Mouse (Mus musculus) forebrain, embryonic 12.5 days (tissue): Measurements from ENCODE around the gene Sars2. TPM values are rescaled to one million over a fixed set of nuclear protein-coding genes. Genes with fewer than 3 reads are reported as not detected.

Source experiments
- ATAC-seq: fragments of 200-750 bp; cut with Nextera tagmentation; 2 replicates; pipeline ENCODE4 v1.8.0; 2017; ENCODE audit warnings: moderate TSS enrichment; ENCODE audit not compliant: low FRiP score
- H3K27ac ChIP-seq: fragments of 300-500 bp; sonication (generic); 2 replicates; pipeline ENCODE4 v1.5.1; 2016; ENCODE audit warnings: mild to moderate bottlenecking
- H3K27me3 ChIP-seq: fragments of 300-500 bp; sonication (generic); 2 replicates; pipeline ENCODE4 v1.6.1; 2016; ENCODE audit warnings: mild to moderate bottlenecking
- H3K36me3 ChIP-seq: fragments of 300-500 bp; sonication (generic); replicated peaks from 2 replicates; pipeline ENCODE4 v1.6.1; 2016; ENCODE audit warnings: mild to moderate bottlenecking
- H3K4me1 ChIP-seq: fragments of 300-500 bp; sonication (generic); 2 replicates; pipeline ENCODE4 v1.6.1; 2016
- H3K4me2 ChIP-seq: fragments of 300-500 bp; sonication (generic); 2 replicates; pipeline ENCODE4 v1.6.1; 2016; ENCODE audit warnings: mild to moderate bottlenecking, moderate library complexity
- H3K4me3 ChIP-seq: fragments of 300-500 bp; sonication (generic); replicated peaks from 2 replicates; pipeline ENCODE4 v1.5.1; 2016; ENCODE audit warnings: mild to moderate bottlenecking
- H3K9ac ChIP-seq: fragments of 300-500 bp; sonication (generic); 2 replicates; pipeline ENCODE4 v1.6.1; 2016; ENCODE audit warnings: mild to moderate bottlenecking
- H3K9me3 ChIP-seq: fragments of 300-500 bp; sonication (generic); 2 replicates; pipeline ENCODE4 v1.6.1; 2016
- WGBS: fragments of 180-500 bp; shearing (Covaris S2); methylation state at CpG from one replicate; pipeline ENCODE4 v1.1.7; 2016; 5-methylcytosine and 5-hydroxymethylcytosine counted together
- polyA plus RNA-seq: library from polyadenylated mRNA; unstranded; fragments of >200 nt; fragmentation: Nextera tagmentation; extraction: Ambion mirVana; gene quantifications from 2 replicates; pipeline ENCODE4 v1.2.1, GENCODE M21; 2016

Sars2 gene
- polyA plus RNA-seq, 1 experiment from 2014 or later: 27.9 TPM

- WGBS: 2% methylated on average over 56 of the region's 58 CpGs
These were observed 9.2 kb upstream of the Sars2 start for GRCm38 (mm10) chr7:28732341-28733142.

GRCm38 (mm10) chr7:28733211-28733610 lies 8.6 kb upstream of the Sars2 start:
- H3K4me2 ChIP-seq: peak overlapping the region; percentile 75
- no peak overlapping the region for H3K9ac ChIP-seq
- WGBS: 5% methylated on average over 11 of the region's 11 CpGs
- H3K27ac ChIP-seq: no peak overlapping the region
- no peak for ATAC-seq
- peaks cover 16% of the 10 kb centered on the region for H3K4me1 ChIP-seq
- H3K9me3 ChIP-seq: no peaks in the 10 kb centered on the region
- peak overlapping the region; percentile 45 for H3K4me3 ChIP-seq
- H3K27me3 ChIP-seq: peaks cover 21% of the 10 kb centered on the region; the same call in 1 of the 2 replicates
- H3K36me3 ChIP-seq: peaks cover 8% of the 10 kb centered on the region

More at GRCm38 (mm10) chr7:28732341-28733142, 9.2 kb upstream of the Sars2 start:
- no peaks in the 10 kb centered on the region for H3K9me3 ChIP-seq
- peak overlapping the region; percentile 45 for H3K4me3 ChIP-seq
- H3K4me1 ChIP-seq: peaks cover 20% of the 10 kb centered on the region
- H3K4me2 ChIP-seq: peak overlapping the region; percentile 75
- 0 out of 2 replicates have a peak, but pooled peaks cover 4% of the 10 kb centered on the region for H3K36me3 ChIP-seq
- peak overlapping the region; percentile 47; the same call in 1 of the 2 replicates for H3K9ac ChIP-seq
- ATAC-seq: peak; percentile 76
- H3K27me3 ChIP-seq: peaks cover 21% of the 10 kb centered on the region; the same call in 1 of the 2 replicates
- no peak overlapping the region for H3K27ac ChIP-seq

- WGBS: 88% methylated on average over 6 of the region's 6 CpGs
- Histone ChIP-seq H3K9me3 (no peaks in the 10 kb centered on the region), H3K4me3 (no peak overlapping the region), H3K27me3 (peaks cover 21% of the 10 kb centered on the region; the same call in 1 of the 2 replicates), H3K9ac (no peak overlapping the region), H3K27ac (no peak overlapping the region), H3K4me1 (peaks cover 16% of the 10 kb centered on the region), H3K4me2 (no peak overlapping the region), H3K36me3 (peaks cover 25% of the 10 kb centered on the region)
- no peak for ATAC-seq
These were observed 6.1 kb upstream of the Sars2 start for GRCm38 (mm10) chr7:28735701-28736100.

GRCm38 (mm10) chr7:28739829-28740228 lies 2.0 kb upstream of the Sars2 start:
- H3K9ac ChIP-seq: no peak overlapping the region
- no peak for ATAC-seq
- no peaks in the 10 kb centered on the region for H3K9me3 ChIP-seq
- peaks cover 15% of the 10 kb centered on the region for H3K4me1 ChIP-seq
- H3K27me3 ChIP-seq: no peaks in the 10 kb centered on the region
- H3K4me3 ChIP-seq: no peak overlapping the region
- WGBS: 95% methylated on average over 21 of the region's 21 CpGs
- no peak overlapping the region for H3K4me2 ChIP-seq
- H3K36me3 ChIP-seq: peaks cover 28% of the 10 kb centered on the region
- no peak overlapping the region for H3K27ac ChIP-seq

GRCm38 (mm10) chr7:28740949-28741348 lies 843 bp upstream of the Sars2 start:
- no peaks in the 10 kb centered on the region for H3K27me3 ChIP-seq
- ATAC-seq: no peak
- 42% methylated on average over 9 of the region's 9 CpGs for WGBS
- H3K4me2 ChIP-seq: peak overlapping the region; percentile 91
- H3K9ac ChIP-seq: peak overlapping the region; percentile 82
- peaks cover 32% of the 10 kb centered on the region for H3K36me3 ChIP-seq
- H3K9me3 ChIP-seq: no peaks in the 10 kb centered on the region
- H3K4me3 ChIP-seq: peak overlapping the region; percentile 65
- H3K27ac ChIP-seq: no peak overlapping the region
- H3K4me1 ChIP-seq: peaks cover 15% of the 10 kb centered on the region

- no peaks in the 10 kb centered on the region for H3K9me3 ChIP-seq
- peak overlapping the region; percentile 82 for H3K9ac ChIP-seq
- peaks cover 15% of the 10 kb centered on the region for H3K4me1 ChIP-seq
- peak; percentile 51 for ATAC-seq
- H3K4me3 ChIP-seq: peak overlapping the region; percentile 65
- peak overlapping the region; percentile 91 for H3K4me2 ChIP-seq
- H3K36me3 ChIP-seq: peaks cover 36% of the 10 kb centered on the region
- H3K27me3 ChIP-seq: no peaks in the 10 kb centered on the region
- peak overlapping the region; percentile 71; the same call in 1 of the 2 replicates for H3K27ac ChIP-seq
- 0% methylated on average over 13 of the region's 13 CpGs for WGBS
These were observed 454 bp upstream of the Sars2 start for GRCm38 (mm10) chr7:28741368-28741708.

GRCm38 (mm10) chr7:28749935-28750334 lies 8.1 kb downstream of the Sars2 start:
- no peak for ATAC-seq
- no peaks in the 10 kb centered on the region for H3K4me1 ChIP-seq

GRCm38 (mm10) chr7:28756079-28756478 lies 14.3 kb downstream of the Sars2 start, which contains the start of gene Ccer2:
Gene Ccer2 (plus strand): TSS chr7:28756174.
- 0 out of 2 replicates have a peak within 1 kb of the TSS, but pooled peaks have one; percentile 11 for H3K4me3 ChIP-seq
- no peak within 1 kb of the TSS for H3K27ac ChIP-seq
- peaks cover 48% of the 10 kb centered on the region for H3K36me3 ChIP-seq
- H3K4me1 ChIP-seq: peaks cover 7% of the 10 kb centered on the region
- WGBS: 5% methylated on average over 15 of the region's 17 CpGs
- no peaks in the 10 kb centered on the region for H3K9me3 ChIP-seq
- H3K4me2 ChIP-seq: peak within 1 kb of the TSS; percentile 38
- H3K27me3 ChIP-seq: peaks cover 24% of the 10 kb centered on the region
- no peak for ATAC-seq
- 0 out of 2 replicates have a peak within 1 kb of the TSS, but pooled peaks have one; percentile 7 for H3K9ac ChIP-seq

More at GRCm38 (mm10) chr7:28749935-28750334, 8.1 kb downstream of the Sars2 start:
- WGBS: 95% methylated on average over 7 of the region's 7 CpGs
- H3K4me2 ChIP-seq: no peak overlapping the region
- no peaks in the 10 kb centered on the region for H3K27me3 ChIP-seq
- H3K27ac ChIP-seq: no peak overlapping the region
- no peaks in the 10 kb centered on the region for H3K9me3 ChIP-seq
- peaks cover 55% of the 10 kb centered on the region for H3K36me3 ChIP-seq
- no peak overlapping the region for H3K9ac ChIP-seq
- no peak overlapping the region for H3K4me3 ChIP-seq

GRCm38 (mm10) chr7:28758623-28759022 lies 16.8 kb downstream of the Sars2 start:
- 82% methylated on average over 13 of the region's 13 CpGs for WGBS
- Histone ChIP-seq H3K9me3 (no peaks in the 10 kb centered on the region), H3K27ac (no peak overlapping the region), H3K27me3 (peaks cover 24% of the 10 kb centered on the region), H3K4me3 (no peak overlapping the region), H3K9ac (no peak overlapping the region), H3K4me2 (no peak overlapping the region), H3K36me3 (peaks cover 41% of the 10 kb centered on the region), H3K4me1 (peaks cover 7% of the 10 kb centered on the region)
- no peak for ATAC-seq

- peaks cover 10% of the 10 kb centered on the region for H3K4me1 ChIP-seq
- no peak overlapping the region for H3K27ac ChIP-seq
- 94% methylated on average over 9 of the region's 9 CpGs for WGBS
- peaks cover 36% of the 10 kb centered on the region for H3K36me3 ChIP-seq
- H3K9ac ChIP-seq: no peak overlapping the region
- no peaks in the 10 kb centered on the region for H3K9me3 ChIP-seq
- H3K27me3 ChIP-seq: peaks cover 6% of the 10 kb centered on the region
- H3K4me2 ChIP-seq: no peak overlapping the region
- ATAC-seq: no peak
- H3K4me3 ChIP-seq: no peak overlapping the region
These were observed 20.1 kb downstream of the Sars2 start for GRCm38 (mm10) chr7:28761907-28762306.

- H3K4me2 ChIP-seq: peak overlapping the region; percentile 74
- peak overlapping the region; percentile 68; the same call in 1 of the 2 replicates for H3K9ac ChIP-seq
- ATAC-seq: no peak
- peaks cover 16% of the 10 kb centered on the region for H3K36me3 ChIP-seq
- no peaks in the 10 kb centered on the region for H3K9me3 ChIP-seq
- 0 out of 2 replicates have a peak overlapping the region, but pooled peaks have one; percentile 79 for H3K4me3 ChIP-seq
- H3K27ac ChIP-seq: no peak overlapping the region
- WGBS: 85% methylated on average over 6 of the region's 6 CpGs
- H3K4me1 ChIP-seq: peaks cover 27% of the 10 kb centered on the region
- H3K27me3 ChIP-seq: no peaks in the 10 kb centered on the region
These were observed 23.4 kb downstream of the Sars2 start for GRCm38 (mm10) chr7:28765211-28765610.

- peaks cover 27% of the 10 kb centered on the region for H3K4me1 ChIP-seq
- WGBS: under 1% methylated on average over 45 of the region's 45 CpGs
- ATAC-seq: peak; percentile 98
- no peak within 1 kb of the TSS for H3K27ac ChIP-seq
- H3K9ac ChIP-seq: peak within 1 kb of the TSS; percentile 74
- peaks cover 6% of the 10 kb centered on the region for H3K36me3 ChIP-seq
- H3K4me3 ChIP-seq: peak within 1 kb of the TSS; percentile 79
- H3K27me3 ChIP-seq: no peaks in the 10 kb centered on the region
- peak within 1 kb of the TSS; percentile 76 for H3K4me2 ChIP-seq
- H3K9me3 ChIP-seq: no peaks in the 10 kb centered on the region
These were observed 24.5 kb downstream of the Sars2 start, which contains the start of gene Sirt2 for GRCm38 (mm10) chr7:28766173-28766879. Gene Sirt2 (plus strand): TSS chr7:28766735.
